Mouse (Mus musculus): ENCODE data around the gene Prpf40b.

Prpf40b gene

DNA sequence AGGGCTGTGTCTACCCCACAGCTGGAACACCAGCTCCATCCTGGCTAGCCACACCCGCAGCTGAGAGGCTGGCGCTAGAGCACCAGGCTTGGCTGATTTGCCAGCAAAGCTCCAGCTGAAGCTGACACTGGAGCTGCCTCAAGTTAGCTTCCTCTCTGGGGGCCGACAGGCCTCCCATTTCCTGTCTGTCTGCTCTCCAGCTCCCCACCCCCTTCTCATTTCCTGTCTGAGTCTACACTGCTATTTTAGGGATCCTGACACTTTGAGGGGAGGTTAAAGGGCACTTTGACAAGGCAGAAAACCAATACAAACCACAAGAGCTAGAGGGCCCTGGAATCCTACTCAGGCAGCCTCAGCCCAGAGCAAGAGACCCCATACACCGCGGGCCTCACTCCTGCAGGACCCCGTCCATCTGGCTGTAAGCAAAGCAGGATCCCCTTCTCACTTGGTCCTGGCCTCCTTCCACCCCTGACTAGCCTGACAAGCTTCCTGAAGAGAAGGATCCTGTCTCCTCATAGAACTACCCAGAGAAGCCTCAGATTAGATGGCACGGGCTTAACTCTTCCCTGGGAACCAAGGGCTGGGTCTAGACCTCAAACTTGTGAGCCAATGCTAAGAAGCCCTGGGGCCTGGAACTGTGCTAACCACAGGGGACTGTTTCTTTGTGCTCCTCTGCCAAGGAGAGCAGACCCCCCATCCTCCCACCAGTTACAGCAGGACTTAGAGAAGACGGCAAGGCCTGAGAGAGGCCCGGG lies 38.2 kb downstream of the Prpf40b start:
- peak; percentile 28 to 41 for DNase-seq (ENCODE audit: low spot score in 2 of 2)

DNA sequence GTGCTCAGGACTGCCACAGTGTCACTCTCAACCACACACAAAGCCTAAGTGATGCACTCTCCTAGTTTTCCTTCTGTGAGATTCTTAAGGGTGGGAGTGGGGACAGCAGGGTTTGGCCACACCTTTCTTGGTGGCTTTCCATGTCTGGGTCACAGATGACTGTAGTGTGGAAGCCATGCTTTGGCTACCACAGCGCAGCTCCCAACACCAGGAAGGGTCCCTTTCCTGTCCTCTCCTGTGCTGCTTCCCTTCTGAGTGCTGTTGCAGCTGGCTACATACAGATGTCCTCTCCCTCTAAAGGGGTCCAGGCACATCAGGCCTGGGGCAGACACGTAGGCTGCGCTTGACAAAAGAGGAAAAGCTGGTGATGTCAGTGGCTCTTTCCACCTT lies 38.8 kb downstream of the Prpf40b start:
- no peak for DNase-seq (ENCODE audit: low spot score in 2 of 2)

DNA sequence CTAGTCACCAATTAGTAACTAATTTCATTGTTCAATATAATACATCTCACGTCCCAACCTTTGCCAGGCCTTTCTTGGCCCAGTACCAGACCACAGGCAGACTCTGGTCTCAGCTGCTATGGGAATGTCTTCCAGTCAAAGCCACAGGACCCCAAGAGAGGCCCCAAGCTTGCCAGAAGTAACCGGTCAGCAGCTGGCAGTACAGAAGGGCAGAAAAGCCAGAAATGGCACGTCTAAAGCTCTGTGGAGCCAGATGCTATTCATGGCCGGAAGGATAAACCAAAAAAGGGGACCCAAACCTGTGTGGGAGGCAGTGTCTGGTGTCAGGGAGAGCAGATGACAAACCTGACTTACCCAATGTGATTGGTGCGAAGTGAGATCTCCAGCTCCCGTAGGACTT lies 39.6 kb downstream of the Prpf40b start:
- no peak for DNase-seq (ENCODE audit: low spot score in 2 of 2)

DNA sequence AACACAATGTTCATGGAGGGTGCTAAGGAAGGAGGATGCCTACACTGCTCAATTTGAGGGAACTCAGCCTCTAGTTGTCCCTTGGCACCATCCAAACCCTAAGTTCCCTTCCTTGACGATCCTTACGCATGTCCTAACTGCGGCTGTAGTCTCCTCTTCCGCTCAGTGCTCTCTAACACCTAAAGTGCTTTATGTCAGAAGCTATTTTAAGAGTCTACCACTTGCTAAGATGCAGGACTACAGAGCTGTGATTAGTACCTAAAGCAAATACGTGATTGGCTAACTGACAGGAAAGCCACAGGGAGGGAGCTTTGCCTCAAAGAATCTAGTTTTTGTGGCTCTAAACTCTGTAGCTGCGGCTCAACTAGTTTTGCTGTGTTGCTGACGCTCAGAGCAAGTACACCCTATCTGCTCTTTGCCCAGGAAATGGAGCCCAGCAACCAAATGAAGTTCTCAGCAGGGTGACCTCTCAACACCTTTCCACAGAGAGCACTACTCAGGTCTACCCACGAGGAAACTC lies 41.0 kb downstream of the Prpf40b start:
- no peak for DNase-seq (ENCODE audit: low spot score in 2 of 2)

DNA sequence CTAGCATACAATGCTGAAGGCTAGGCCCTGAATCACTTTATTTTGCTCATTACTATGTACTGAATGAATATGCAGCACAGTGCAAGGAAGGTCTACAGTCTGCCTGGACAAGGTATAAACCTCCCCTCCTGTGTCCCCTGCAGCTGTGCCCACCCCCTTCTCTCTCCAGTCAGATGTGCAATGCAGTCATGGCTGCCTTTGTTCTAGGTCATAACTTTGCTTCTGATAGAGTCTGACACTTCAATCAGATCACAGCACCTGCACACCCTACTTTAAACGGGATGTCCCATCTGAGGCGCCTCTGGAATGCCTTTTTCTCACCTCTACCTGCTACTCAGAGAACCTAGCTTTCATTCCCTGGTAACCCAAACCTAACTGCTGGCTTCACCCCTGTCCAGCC lies 44.0 kb downstream of the Prpf40b start:
- no peak for DNase-seq (ENCODE audit: low spot score in 2 of 2)

DNA sequence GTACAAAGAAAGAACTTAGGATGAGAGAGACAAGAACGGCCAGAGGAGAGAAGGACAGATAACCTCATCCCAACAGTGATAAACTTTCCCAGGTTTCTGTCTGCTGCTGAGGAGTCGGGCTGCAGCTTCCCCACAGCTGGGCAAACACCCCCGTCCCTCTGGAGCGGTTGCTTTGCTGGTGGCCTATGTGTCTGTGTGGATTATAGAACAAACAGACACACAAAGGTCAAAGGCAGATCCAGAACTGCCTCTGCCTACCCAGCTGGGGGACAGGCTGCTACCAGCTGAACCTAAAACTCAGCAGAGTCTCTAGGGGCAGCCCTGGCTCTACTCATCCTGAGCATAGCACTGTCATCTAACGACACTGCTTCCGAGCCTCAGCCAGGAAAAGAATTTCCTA lies 44.8 kb downstream of the Prpf40b start:
- DNase-seq (ENCODE audit: low spot score in 2 of 2) = no peak

DNA sequence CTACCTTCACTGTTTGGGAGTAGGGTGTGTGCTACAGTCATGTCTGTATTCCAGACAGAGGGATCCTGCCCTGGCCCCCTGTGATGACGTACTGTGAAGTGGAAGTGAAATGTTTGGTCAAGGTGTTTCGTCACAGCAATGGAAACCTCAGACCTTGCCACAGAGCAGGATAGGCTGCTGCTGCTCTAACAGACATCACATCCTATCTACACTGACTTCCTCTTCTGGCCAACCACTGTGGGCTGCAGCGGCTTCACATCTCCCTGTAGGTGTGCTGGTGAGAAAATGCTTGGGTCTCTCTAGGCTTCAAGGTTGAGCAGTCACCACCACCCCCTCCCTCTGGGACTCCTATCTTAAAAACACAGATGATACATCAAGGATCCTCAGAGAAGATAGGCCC lies 46.2 kb downstream of the Prpf40b start:
- DNase-seq (ENCODE audit: low spot score in 2 of 2) = peak; percentile 25 to 42

DNA sequence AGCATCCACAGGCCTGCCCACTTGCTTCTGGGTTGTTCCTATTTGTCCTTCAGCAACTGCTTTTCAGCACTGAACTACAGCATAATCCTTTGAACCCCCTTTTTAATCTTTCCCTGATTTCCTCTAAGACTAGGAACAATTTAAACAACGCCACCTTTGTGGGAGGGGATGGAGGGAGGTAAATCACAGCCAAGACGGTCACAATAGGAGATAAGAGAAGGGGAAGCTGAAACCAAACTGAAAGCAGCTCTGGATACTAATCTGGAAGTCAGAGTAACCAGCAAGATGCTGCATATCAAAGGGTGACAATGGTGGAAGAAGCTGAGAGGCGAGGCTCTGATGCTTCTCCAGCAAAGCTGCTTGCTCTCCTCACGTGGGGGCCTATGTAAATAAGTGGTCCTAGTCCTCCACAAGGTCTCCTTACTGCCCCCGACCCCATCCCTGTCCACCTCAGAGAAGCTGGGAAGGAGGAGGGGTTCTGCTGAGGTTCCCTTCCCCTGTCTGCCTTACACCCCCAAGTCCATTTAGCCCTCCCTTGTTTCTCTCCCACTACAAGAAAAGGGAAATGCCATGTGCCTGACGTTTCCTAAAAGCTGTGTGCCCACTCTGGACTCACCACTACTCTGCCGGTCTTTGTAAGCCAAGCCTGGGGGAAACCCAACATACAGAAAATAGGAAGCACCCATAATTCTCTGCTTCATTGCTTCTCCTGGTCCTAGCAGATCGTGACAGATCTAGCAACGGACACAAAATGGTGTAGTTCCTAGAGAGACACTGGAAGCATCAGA lies 47.5 kb downstream of the Prpf40b start:
- no peak for DNase-seq (ENCODE audit: low spot score in 2 of 2)

DNA sequence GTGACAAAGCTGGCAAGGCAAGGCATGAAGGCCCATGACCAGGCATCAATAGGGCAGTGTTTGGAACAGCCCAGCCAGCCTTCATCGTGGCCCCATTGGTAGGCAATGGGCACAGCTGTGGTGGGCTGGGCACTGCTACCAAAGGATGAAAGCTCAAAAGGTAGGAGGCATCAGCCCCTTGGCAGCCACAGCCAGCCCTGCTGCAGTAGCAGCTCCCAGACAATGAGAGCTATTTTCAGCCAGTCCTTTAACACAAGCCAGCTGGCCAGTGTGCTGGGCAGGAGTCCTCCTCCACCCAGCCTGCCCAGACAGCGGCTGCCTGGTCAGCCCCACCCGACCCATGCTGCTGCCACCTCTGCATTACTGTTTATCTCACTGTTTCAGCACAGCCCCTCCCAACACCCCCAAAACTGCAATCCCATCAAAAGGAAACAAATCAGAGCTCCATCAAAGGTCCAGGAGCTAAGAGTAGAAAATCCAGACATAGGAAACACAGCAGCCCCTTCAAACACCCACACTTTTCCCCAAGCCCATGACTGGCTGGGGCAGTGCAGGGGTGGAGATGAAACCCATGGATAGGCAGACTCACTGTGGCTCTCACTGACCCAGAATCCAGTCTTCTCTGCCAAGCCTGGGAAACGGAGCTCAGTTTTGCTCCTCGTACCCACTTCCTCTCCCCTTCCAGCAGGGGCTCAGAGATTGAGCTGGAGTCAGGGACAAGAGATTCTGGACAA lies 48.7 kb downstream of the Prpf40b start:
- DNase-seq (ENCODE audit: low spot score in 2 of 2) = no peak

DNA sequence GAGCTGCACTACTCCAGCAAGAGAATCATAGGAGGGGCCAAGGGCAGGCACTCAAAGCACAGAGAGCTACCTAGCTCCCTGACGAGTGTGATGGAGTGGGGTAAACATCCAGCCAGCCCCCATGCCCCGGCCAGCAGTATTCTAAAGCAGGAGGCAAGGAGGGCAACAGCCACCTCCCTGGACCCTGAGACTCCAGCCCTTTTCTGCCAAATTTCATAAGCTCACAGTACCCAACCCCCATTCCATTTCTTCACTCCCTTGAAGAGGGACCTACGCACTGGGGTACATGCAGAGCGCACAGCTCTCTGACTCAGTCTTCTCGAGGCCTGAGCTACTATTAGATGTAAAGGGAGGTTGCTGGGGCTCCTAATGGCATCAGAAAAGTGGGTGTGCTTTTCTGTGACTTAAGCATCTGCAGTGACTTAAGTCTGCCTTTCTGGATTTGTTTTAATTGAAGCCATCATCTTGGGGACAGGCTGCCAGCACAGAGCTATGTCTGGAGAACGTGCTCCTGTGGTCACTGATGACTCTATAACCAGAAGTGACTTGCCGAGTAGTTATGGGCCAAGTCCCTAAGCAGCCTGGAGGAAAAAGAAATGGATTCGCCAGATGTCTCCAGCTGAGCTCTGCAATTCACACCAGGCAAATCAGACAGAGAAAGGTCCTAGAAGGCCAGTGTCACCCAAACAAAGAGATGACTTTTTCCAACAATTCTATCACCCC lies 49.4 kb downstream of the Prpf40b start:
- no peak for DNase-seq (ENCODE audit: low spot score in 2 of 2)

DNA sequence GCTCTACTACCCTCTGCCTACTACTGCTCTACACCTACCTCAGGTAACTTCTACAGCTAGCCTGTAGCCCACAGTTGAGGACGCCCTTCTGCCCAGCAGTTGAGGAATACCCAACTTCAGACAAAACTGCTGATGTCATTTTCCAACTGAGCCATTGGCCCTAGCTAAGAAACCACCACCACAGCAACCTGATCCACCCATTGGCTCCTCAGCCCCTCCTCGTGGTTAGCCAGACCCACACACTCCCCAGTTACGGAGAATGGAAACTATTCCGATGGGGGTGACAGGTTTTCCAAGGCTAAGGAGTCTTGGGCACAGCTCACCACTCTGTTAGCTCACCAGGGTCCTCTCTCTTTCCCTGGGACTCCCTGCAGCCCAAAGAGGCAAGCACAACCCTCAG lies 50.1 kb downstream of the Prpf40b start:
- DNase-seq (ENCODE audit: low spot score in 2 of 2) = no peak

DNA sequence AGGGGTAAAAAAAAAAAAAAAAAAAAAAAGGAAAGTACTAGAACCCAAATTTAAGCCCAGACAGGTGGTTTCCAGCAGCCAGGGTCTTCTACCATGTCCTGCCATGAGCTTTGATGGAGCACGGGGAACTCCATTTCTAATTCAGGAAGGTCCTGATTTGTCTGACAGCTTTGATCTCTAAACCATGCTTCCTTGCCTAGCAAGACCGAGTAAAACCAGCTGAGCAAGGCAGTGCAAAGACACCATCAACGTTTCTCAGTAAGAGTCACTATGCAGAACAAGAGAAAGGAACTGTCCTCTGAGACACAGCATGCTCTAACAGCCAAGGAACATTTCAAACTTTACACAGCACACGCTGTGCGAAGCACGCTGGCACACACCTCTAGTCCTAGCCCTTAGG lies 56.7 kb downstream of the Prpf40b start:
- DNase-seq (ENCODE audit: low spot score in 2 of 2) = no peak

DNA sequence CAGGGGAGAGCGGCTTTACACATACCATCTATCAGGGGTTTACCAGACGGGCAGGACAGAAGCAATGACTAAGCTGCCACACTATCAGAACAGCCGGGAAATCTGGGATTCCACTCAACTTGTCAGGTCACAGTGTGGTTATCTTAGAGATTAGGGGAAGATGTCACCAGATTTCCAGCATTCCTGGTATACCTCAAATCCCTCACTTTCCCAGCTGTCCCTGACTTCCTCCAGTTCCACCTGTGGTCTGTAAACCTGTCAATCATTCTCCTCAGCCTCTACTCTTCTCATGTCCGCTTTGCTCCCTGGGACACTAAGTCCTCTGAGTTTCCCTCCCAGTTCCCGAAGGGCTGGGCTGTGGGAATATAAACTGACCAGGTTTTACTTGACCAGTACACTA lies 57.4 kb downstream of the Prpf40b start:
- DNase-seq (ENCODE audit: low spot score in 2 of 2) = no peak

DNA sequence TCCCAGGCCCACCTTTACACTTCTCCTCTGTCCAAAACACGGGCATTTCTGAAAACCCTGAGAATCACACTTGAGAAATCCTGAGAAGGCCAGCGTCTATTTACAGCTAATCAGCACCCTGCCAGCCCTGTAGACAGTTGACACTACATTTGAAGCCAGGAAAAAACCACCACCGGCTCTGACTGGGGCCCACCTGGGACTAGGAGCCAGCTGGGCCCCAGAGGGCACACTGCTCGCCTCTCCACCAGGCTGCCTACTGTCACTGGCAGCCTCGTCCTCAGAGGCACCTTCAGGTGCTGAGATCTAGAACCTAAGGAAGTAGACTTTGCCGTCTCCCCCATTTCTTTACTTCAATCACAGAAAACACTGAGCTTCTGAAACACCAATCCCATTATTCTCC lies 60.8 kb downstream of the Prpf40b start:
- DNase-seq (ENCODE audit: low spot score in 2 of 2) = no peak

DNA sequence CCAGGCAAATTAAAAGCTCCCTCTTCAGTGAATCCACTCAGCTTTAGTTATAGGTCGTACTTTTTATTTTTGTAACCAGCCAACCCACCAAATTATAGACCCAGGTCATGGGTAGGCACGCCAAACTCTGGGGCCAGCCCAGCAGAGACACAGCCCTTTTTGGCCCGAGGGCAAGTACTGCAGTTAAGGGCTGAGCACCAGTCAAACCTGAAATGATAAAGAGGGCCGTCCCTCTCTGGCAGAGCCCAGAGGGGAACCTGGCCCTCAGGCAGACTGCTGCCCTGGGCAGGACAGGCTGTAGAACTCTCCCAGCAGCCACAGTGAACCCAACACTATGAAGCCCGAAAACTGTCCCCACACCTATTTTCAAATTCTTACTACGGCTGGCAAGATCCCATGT lies 61.6 kb downstream of the Prpf40b start:
- DNase-seq (ENCODE audit: low spot score in 2 of 2) = no peak

DNA sequence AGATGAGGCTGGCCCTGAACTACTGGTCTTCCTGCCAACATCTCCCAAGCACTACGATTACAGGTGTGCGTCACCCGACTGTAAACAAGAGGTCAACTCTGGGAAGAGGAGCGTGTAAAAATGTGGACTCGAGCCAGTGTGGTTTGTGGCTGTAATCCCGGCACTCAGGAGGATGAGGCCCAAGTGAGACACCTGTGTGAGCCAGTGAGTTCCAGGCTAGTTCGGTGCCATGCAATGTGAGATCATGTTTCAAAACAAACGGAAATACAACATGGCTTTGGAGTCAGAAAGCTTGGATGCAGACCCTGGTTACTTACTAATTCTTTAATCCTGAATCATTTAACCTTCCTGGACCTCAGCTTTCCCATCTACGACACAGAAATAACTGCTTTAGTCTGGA lies 64.1 kb downstream of the Prpf40b start:
- no peak for DNase-seq (ENCODE audit: low spot score in 2 of 2)

DNA sequence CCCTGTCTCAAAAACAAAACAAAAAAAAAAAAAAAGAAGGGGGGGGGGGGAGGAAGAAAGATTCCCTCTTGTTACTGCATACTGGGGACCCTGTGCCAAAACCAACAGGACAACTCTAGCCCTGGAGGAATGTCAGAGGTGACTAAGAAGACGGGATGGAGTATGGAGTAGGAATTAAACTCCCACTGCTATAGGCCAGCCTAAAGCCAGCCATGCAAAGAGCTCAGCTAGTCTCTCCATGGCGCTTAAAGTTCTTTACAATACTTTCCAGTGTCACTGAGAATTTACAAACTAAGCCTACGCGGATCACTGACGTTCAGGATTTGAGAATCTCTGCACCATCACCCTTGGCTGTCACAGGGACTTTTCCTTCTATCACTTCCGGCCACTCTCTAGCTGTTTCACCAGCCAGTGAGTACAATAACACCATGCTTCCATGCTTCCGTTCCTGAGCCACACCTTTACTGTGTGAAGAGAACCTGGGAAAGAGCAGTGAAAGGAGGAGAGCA lies 69.2 kb downstream of the Prpf40b start:
- DNase-seq (ENCODE audit: low spot score in 2 of 2) = no peak

DNA sequence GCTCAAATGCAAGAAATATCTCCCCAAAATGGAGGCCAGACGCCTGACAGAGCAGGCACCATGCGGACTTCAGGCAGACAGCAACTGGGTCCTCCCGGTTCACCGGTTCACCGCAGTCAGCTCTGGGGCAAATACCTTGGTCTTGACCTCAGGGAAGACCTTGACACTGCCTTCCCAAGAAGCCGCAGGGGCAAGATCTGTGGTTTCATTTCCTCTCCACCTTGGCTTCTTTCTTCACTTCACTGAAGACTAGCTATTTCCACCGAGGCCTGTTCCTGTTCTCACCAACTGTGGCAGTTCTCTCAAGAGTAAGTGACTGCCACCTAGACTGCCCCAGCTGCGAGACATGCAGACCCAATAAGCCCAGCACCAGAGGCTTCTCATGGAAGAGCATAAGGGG lies 70.0 kb downstream of the Prpf40b start:
- DNase-seq (ENCODE audit: low spot score in 2 of 2) = peak in 1 of 2 experiments; percentile 28
